Mouse (Mus musculus) bone marrow macrophage, adult 2 months (primary cell): ENCODE data around the gene Numb.

Experiments
- CTCF ChIP-seq: IDR thresholded peaks from 2 replicates; pipeline ENCODE4 v1.5.1; 2012; ENCODE audit warnings: low read depth, mild to moderate bottlenecking, low read length, moderate library complexity
- POLR2A ChIP-seq: IDR thresholded peaks from 2 replicates; pipeline ENCODE4 v1.6.1; 2012; ENCODE audit warnings: mild to moderate bottlenecking, low read depth, low read length, borderline replicate concordance

GRCm38 (mm10) chr12:83782669-83783068 lies 139.1 kb downstream of the Numb start:
- TF ChIP-seq CTCF (no peak), POLR2A (no peak)
